Mouse (Mus musculus) midbrain, postnatal 0 days (tissue): Measurements from ENCODE around the gene Gas7. TPM values are rescaled to one million over a fixed set of nuclear protein-coding genes. Genes with fewer than 3 reads are reported as not detected.
A peak's percentile ranks its signal among the peaks of the same experiment; 100 is the strongest.

Source experiments
- ATAC-seq: fragments of 200-750 bp; cut with Nextera tagmentation; 2 replicates; pipeline ENCODE4 v1.8.0; 2017; ENCODE audit warnings: moderate number of reproducible peaks, mild to moderate bottlenecking, moderate TSS enrichment, moderate library complexity; ENCODE audit not compliant: low FRiP score
- DNase-seq: peaks from one replicate; pipeline ENCODE4 v3.0.0-alpha.2; 2015; ENCODE audit warnings: low spot score
- H3K27ac ChIP-seq: fragments of 300-500 bp; sonication (generic); 2 replicates; pipeline ENCODE4 v1.5.1; 2014; ENCODE audit warnings: low read depth, mild to moderate bottlenecking, low read length, mixed read lengths
- H3K27me3 ChIP-seq: fragments of 300-500 bp; sonication (generic); 2 replicates; pipeline ENCODE4 v1.6.1; 2014; ENCODE audit warnings: low read length, control low read depth, mixed read lengths; ENCODE audit not compliant: insufficient read depth
- H3K36me3 ChIP-seq: fragments of 300-500 bp; sonication (generic); 2 replicates; pipeline ENCODE4 v1.6.1; 2014; ENCODE audit warnings: low read length, control low read depth, mixed read lengths; ENCODE audit not compliant: insufficient read depth
- H3K4me1 ChIP-seq: fragments of 300-500 bp; sonication (generic); 2 replicates; pipeline ENCODE4 v1.6.1; 2014; ENCODE audit warnings: mild to moderate bottlenecking, control low read depth, antibody characterized with exemption, low read length, mixed read lengths; ENCODE audit not compliant: insufficient read depth
- H3K4me2 ChIP-seq: fragments of 300-500 bp; sonication (generic); 2 replicates; pipeline ENCODE4 v1.6.1; 2014; ENCODE audit warnings: low read depth, mild to moderate bottlenecking, low read length, mixed read lengths; ENCODE audit not compliant: poor library complexity, severe bottlenecking
- H3K4me3 ChIP-seq: fragments of 300-500 bp; sonication (generic); 2 replicates; pipeline ENCODE4 v1.5.1; 2014; ENCODE audit warnings: low read depth, mild to moderate bottlenecking, low read length, moderate library complexity
- H3K9ac ChIP-seq: fragments of 300-500 bp; sonication (generic); replicated peaks from 2 replicates; pipeline ENCODE4 v1.6.1; 2014; ENCODE audit warnings: mild to moderate bottlenecking, low read length, moderate library complexity, mixed read lengths; ENCODE audit not compliant: poor library complexity, severe bottlenecking
- H3K9me3 ChIP-seq: fragments of 300-500 bp; sonication (generic); 2 replicates; pipeline ENCODE4 v1.6.1; 2016; ENCODE audit warnings: low read length, control low read depth
- CTCF ChIP-seq: IDR thresholded peaks from 2 replicates; pipeline ENCODE4 v1.5.1; 2016; ENCODE audit warnings: antibody characterized with exemption, mild to moderate bottlenecking
- WGBS: fragments of 180-500 bp; shearing (Covaris S2); extraction: QIAGEN DNeasy Blood & Tissue Kit; methylation state at CpG from one replicate; pipeline ENCODE4 v1.1.7; 2014; 5-methylcytosine and 5-hydroxymethylcytosine counted together
- polyA plus RNA-seq: library from polyadenylated mRNA; unstranded; fragments of >200 nt; fragmentation: Nextera tagmentation; extraction: Ambion mirVana; gene quantifications from 2 replicates; pipeline ENCODE4 v1.2.1, GENCODE M21; 2015
- total RNA-seq: library from RNA; depleted of rRNA; stranded (reverse); fragments of >200 nt; gene quantifications from 2 replicates; pipeline ENCODE4 v1.2.3, GENCODE M21; 2014

The Gas7 gene
- total and polyA plus RNA-seq, 2 experiments from 2014 or later = 82.1 to 118 TPM

DNA sequence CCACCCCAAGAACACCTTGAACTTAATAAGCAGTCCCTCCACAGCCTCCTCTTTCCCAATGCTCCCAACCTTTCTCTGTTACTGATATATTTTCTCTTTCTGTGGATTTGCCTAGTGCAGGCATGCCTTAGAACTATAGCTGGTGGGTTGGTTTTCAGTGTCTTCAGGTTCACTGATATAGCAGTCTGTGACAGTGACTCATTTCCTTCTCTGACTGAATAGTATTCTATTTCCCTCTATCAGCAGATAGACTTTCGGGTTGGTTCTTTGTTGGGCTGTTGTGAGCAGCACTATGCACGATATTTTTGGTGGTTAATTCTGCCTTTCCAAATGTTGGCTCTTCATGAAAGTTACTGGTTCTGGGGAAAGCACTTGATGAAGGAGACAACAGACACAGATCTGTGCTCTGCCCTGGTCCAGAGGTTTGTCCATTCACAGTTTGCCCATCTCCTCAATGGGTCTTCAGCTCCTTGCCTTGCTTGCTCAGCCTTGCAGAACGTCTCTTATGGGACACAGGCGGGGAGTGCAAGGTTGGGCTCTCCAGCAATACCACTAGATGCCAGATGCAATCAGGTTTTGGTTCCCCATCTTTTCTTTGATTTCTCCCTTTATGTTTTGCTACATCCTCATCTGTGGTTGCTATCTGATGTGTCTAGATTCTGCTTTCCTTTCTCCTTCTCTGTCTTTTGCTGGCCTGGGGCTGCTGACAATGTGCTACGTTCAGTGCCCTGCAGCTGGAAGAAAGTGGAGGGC is 25.1 kb downstream of the Gas7 start:
- Histone ChIP-seq H3K36me3 (no peaks in the 10 kb centered on the region), H3K4me3 (no peak overlapping the region), H3K27ac (no peak overlapping the region), H3K4me1 (no peaks in the 10 kb centered on the region), H3K27me3 (no peaks in the 10 kb centered on the region), H3K9me3 (no peaks in the 10 kb centered on the region), H3K4me2 (no peak overlapping the region), H3K9ac (no peak overlapping the region)
- no peak for DNase-seq
- no peak for TF ChIP-seq CTCF
- 91% methylated on average over 5 of the region's 5 CpGs for whole genome bisulfite sequencing
- no peak for ATAC-seq

DNA sequence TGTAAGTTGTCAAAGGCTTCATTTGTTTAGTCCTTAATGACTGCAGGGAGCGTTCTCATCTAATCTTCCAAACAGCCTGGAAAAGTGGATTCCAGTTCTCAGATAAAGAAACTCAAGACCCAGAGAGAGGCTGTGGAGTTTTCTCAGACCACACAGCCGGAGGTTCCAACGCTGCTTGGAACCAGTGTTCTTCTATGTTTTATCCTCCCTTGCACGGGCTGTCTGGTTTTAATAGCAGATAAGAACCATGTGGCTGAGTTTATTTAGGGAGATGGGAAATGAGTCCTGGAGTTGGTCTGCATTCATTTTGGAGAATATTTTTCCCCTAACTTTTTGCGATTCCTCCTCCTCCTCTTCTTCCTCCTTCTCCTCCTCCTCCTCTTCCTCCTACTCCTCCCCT is 26.5 kb downstream of the Gas7 start:
- DNase-seq = no peak
- Histone ChIP-seq H3K4me1 (no peaks in the 10 kb centered on the region), H3K9ac (no peak overlapping the region), H3K4me3 (no peak overlapping the region), H3K9me3 (no peaks in the 10 kb centered on the region), H3K36me3 (no peaks in the 10 kb centered on the region), H3K27me3 (no peaks in the 10 kb centered on the region), H3K4me2 (no peak overlapping the region), H3K27ac (no peak overlapping the region)
- 81% methylated on average over 5 of the region's 5 CpGs for WGBS
- no peak for TF ChIP-seq CTCF
- ATAC-seq = no peak

DNA sequence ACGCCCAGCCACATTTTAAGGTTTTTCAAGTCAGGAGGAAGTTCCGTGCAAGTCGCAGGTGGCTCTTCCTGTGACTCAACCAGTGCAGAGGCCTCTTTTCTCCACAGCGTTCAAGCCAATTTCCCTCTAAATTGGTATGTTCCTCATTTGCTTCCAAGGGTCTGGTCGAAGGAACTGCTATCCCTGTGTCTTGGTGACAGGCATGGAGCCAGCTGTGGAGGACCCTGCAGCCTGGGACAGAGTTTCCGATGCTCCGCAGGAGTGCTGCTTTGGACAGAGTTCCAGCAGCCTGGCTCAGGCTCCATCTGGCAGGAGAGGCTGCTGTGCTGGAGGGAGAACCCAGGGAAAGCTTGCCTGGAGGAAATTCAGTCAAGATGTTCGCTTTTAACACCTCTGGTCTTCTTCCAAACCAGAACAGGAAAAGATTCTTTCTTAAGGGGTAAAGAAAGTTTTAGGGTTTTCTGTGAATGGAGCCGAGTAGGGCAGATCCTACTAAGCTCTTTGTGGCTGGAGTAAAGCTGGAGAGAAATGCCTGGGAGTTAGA is 27.1 kb downstream of the Gas7 start:
- H3K27ac ChIP-seq = no peak overlapping the region; the same call in 1 of the 2 replicates
- H3K4me1 ChIP-seq = no peaks in the 10 kb centered on the region
- DNase-seq = peak; percentile 71
- H3K4me2 ChIP-seq = no peak overlapping the region
- TF ChIP-seq CTCF = no peak
- no peak overlapping the region for H3K9ac ChIP-seq
- H3K36me3 ChIP-seq = no peaks in the 10 kb centered on the region
- H3K27me3 ChIP-seq = no peaks in the 10 kb centered on the region
- WGBS = 63% methylated on average over 9 of the region's 9 CpGs
- no peak overlapping the region for H3K4me3 ChIP-seq
- H3K9me3 ChIP-seq = no peaks in the 10 kb centered on the region
- no peak for ATAC-seq

DNA sequence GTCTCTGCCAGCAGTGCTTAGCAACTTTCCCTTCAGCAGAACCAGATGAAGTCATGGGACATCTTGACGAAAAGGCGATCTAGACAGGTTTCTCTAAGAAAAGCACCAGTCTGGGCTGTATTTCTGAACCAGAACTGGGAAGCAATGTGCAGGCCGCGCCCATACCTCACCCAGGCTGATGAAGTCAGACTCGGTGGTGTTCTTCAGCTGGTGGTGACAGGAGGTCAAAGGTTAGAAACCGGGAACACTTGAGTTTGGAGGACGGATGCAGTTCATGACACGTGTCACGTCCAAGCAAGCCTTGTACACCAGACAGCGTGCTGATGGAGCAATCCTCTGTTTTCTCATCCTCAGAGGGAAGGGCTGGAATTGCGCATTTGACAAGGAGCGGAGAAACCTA is 32.9 kb downstream of the Gas7 start:
- H3K27me3 ChIP-seq = no peaks in the 10 kb centered on the region
- TF ChIP-seq CTCF = no peak

DNA sequence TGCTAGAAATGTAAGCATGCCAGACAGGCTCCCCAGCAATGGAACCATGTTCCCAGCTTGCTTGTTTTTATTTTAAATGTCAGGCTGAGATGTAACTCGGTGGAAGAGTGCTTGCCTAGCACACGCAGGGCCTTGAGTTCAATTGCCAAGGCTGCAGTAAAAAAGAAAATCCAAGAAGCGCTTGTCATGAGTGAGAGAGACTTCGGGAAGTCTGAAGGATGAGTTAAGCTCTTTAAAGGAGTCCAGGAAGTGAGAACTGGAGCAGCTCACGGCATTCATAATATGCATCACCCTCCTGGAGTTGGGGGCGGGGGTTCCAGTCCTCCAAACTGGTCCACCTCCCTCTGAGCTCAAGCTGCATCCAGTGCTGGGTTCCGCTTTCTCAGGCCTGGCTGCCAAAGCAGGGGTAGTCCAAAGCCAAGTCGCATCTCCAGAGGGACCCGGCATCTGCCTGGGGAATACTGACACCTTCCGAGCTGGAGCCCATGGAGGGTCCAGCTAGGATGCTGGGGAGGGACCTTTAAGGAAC is 34.5 kb downstream of the Gas7 start:
- 73% methylated on average over 10 of the region's 10 CpGs for WGBS
- no peak for TF ChIP-seq CTCF
- no peak overlapping the region for H3K4me3 ChIP-seq
- H3K4me2 ChIP-seq = no peak overlapping the region
- no peak overlapping the region for H3K27ac ChIP-seq
- DNase-seq = no peak
- no peaks in the 10 kb centered on the region for H3K9me3 ChIP-seq
- no peaks in the 10 kb centered on the region for H3K36me3 ChIP-seq
- no peak for ATAC-seq
- no peaks in the 10 kb centered on the region for H3K4me1 ChIP-seq
- H3K27me3 ChIP-seq = no peaks in the 10 kb centered on the region
- H3K9ac ChIP-seq = no peak overlapping the region

More for the DNA sequence above, 32.9 kb downstream of the Gas7 start:
- Histone ChIP-seq H3K9me3 (no peaks in the 10 kb centered on the region), H3K27ac (no peak overlapping the region), H3K4me2 (no peak overlapping the region), H3K4me3 (no peak overlapping the region), H3K36me3 (no peaks in the 10 kb centered on the region), H3K4me1 (no peaks in the 10 kb centered on the region), H3K9ac (no peak overlapping the region)
- ATAC-seq = no peak
- no peak for DNase-seq
- 91% methylated on average over 12 of the region's 12 CpGs for WGBS

DNA sequence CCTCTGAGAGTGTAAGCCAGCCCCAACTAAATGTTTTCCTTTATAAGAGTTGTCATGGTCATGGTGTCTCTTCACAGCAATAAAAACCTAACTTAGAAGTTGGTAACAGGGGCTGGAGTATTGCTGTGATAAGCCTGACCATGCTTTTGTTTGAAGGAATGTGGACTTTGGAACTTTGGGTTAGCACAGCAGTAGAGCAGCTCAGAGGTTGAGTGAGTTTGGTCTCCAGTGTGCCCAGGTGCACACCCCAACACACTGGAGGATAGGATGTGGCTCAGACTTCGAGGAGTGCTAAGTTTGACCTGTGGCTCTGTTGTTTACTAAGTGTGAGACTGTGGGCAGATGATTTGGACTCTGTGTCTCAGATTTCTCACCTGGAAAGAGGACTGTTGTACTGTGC is 41.6 kb downstream of the Gas7 start:
- Histone ChIP-seq H3K27me3 (no peaks in the 10 kb centered on the region), H3K4me2 (no peak overlapping the region), H3K4me3 (no peak overlapping the region), H3K4me1 (no peaks in the 10 kb centered on the region), H3K36me3 (no peaks in the 10 kb centered on the region), H3K9me3 (no peaks in the 10 kb centered on the region), H3K9ac (no peak overlapping the region), H3K27ac (no peak overlapping the region)
- no peak for TF ChIP-seq CTCF
- 45% methylated on average over 1 of the region's 1 CpGs for WGBS
- no peak for ATAC-seq
- DNase-seq = no peak
